Mouse (Mus musculus): ENCODE measurements around the gene Fgf5.

The Fgf5 gene

GRCm38 (mm10) chr5:98305673-98306072 lies 51.7 kb downstream of the Fgf5 start:
- DNase-seq (ENCODE audit: low spot score), result no peak

- no peak for DNase-seq (ENCODE audit: low spot score)
Measured at GRCm38 (mm10) chr5:98306528-98306927, 52.5 kb downstream of the Fgf5 start.

GRCm38 (mm10) chr5:98326625-98327024 lies 72.6 kb downstream of the Fgf5 start:
- no peak for DNase-seq (ENCODE audit: low spot score)
